Mouse (Mus musculus) mouse embryonic stem cell (cell line): ENCODE results near the gene Selenom.

ENCODE experiments used
- in situ Hi-C, 2 experiments: fragments of 300-500 bp; cut with MboI; formaldehyde crosslinking; loops; 1 replicate in 1 of 2; 3 replicates in 1 of 2; pipeline ENCODE4 v1.14.3; 2019 to 2020; ENCODE audit warnings: low sequenced_read_pairs in 2 of 2, low pct_unique_long_range_greater_than_20kb in 1 of 2, mixed read lengths in 1 of 2; ENCODE audit not compliant: unreplicated experiment in 1 of 2

Gene Selenom

DNA sequence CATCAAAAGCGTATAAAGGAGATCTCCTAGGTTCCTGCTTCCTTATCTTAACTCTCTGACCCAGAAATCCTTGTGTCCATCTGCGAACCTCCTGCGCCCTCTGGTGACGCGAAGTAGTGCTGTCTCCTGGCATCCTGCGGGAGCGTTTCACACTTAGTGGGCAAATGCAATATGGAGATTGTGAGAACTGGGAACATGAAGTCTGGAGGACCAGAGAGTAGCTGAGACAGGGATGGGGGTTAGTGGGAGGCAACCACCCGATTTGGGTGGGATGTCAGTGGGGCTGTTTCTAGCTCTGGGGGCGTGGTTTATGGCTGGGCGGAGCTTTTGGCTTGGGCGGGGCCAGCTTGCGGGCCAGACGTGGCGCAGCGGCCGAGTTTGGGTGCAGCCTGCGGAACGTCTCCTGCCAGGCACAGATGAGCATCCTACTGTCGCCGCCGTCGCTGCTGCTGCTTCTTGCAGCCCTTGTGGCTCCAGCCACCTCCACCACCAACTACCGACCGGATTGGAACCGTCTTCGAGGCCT is at the start of gene Selenom:
Gene Selenom, plus strand, starts transcription at position 156 of the 526 bp plus-strand sequence.
- in situ Hi-C loops: loop anchor here in 1 of 2 experiments (5.0 kb wide), 1 partner anchor 42 kb away; no protein-coding TSS in a partner anchor

DNA sequence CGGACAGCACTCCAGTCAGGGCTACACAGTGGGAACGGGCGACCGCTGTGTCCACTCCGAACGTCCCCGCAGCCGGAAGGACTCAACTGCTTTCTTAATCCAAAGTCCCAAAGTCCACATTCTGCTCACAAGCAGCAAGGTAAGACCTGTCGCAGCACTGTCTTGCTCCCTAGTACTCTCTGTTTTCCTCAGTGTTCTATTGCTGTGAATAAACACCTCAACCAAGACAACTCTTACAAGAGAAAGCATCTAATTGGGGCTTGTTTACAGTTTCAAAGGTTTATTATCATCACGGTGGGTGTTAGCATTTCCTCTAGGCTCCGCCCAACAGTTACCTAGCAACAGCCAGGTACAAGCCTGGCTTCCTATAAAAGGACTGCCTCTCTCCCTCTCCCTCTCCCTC is 43.0 kb upstream of the Selenom start:
- in situ Hi-C loops: loop anchor here (5.0 kb wide), 2 partner anchors 36 to 41 kb away; partner anchors contain the start of gene Selenom (in 1 of the 2)

DNA sequence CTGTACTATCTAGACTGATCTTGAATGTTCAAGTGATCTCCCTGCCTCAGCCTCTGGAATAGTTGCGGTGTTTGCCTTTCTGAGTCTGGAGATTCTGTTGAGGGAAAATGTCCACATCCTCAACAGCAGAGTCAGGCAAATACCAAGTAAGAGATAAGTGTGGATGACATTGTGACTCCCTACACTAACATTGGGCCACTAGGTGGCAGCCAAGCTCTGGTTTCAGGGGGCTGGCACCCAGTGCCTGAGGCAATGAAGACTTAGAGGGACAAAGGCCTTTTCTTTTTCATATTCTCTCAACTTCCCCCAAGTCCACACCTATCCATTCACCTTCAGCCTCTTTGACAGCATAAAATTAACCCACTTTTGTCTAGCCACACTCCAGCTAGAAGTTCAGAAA is 42.0 kb upstream of the Selenom start:
- in situ Hi-C loops: loop anchor here (5.0 kb wide), 2 partner anchors 35 to 40 kb away; partner anchors contain the start of gene Selenom (in 1 of the 2)

- in situ Hi-C loops: loop anchor here (5.0 kb wide), 2 partner anchors 33 to 38 kb away; partner anchors contain the start of gene Selenom (in 1 of the 2)
These were observed 39.9 kb upstream of the Selenom start for GRCm38 (mm10) chr11:3474480-3475115.

DNA sequence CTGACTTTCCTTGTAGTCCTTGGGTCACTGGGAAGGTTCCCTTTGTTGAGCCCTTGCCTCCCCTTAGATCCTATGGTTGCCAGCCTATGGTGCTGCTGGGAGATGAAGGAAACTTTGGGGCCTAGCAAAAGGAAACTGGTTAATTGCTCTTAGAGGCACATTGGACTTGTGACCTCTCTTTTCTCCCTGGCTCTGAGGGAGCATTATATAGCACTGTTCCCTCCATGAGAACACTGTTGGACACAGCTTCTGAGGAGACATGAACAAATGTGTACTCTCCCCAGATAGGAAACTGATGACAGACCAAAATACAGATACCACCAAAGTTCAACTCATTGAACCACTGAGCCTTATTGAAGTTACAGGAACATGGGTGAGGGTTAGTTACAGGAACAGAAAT is 39.0 kb upstream of the Selenom start:
- in situ Hi-C loops: no loop called here

DNA sequence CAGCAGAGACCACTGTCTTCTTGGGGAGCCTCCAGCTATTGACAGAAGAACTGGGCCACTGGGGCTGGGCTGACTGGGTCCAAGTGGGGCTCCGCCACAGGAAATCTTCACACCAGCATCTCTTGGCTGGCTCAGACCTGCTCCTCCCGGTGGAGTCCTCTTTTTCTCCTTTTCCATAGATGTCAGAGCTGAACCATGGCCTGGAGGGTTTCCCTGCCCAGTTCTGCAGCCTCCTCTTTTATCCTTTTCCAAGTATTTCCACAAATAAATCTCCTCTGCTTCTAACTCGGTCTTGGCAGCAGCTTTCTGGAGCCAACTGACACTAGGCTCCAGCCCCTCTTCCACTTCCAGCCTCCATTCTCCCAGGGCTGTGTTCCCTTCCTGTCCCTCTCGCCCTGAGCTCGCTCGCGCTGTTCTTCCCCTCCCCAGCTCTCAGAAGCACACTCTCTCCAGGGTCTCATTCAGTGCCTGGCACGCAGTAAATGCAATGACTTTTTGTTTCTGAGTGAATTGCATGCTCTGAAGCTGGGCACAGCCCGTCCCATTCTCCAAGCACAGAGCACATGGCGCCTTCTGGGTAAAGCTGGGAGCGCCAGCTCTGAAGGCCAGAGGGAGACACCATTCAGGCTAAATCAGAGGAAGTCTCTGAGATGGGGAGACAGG is 30.4 kb upstream of the Selenom start:
- in situ Hi-C loops: no loop called here

DNA sequence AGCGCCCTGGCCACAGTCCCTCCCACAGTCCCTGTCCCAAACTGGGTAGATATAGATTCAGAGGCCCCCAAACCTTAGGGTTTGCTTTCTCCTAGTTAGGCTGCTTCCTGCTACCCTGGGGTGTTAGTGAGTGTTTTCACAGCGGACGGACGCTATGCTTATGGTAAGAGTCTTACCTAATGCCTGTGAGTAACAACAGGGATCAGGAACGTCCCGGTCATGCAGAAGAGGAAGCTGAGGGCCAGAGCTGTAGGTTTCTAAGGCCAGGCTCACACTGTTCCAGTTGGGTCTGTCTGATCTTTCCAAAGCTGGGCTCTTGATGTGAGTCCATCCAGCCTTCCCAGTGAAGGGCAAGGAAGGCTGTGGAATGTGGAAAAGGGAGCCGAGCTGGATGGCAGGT is 28.1 kb upstream of the Selenom start:
- in situ Hi-C loops: no loop called here

DNA sequence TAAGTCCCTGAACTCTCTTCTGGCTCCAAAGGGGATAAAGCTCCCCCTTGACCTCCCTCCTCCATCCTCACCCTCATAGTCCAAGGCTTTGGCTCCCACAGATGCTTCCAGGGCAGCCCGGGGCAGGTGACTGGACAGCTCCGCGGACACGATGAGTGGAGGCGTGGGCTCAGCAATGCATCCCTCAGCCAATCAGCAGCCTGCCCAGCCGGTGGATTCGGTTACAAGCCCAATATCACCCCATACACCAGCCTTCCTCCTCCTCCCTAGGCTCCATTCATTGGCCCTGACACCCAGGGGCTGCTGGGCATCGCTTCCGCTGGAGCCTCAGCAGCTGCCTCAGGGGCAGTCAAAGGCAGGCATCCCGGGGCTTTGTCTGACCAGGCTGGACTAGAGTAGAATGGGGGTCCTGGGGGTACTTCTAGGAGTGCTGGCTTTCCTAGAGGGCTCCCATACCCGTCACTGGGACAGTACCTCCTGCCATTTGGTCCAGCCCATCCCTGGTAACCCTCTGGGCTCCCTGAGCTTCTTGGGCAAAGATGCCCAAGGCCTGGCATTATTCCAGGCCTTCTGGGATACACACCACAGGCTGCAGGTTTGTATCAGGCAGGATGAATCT is 26.4 kb upstream of the Selenom start, which contains the start of gene Pla2g3:
Gene Pla2g3, plus strand, starts transcription at position 333 of the 619 bp plus-strand sequence.
- in situ Hi-C loops: no loop called here

GRCm38 (mm10) chr11:3489036-3489435 is 25.4 kb upstream of the Selenom start:
- in situ Hi-C loops: no loop called here

- in situ Hi-C loops: no loop called here
These were observed 21.7 kb upstream of the Selenom start for GRCm38 (mm10) chr11:3492748-3493147.

DNA sequence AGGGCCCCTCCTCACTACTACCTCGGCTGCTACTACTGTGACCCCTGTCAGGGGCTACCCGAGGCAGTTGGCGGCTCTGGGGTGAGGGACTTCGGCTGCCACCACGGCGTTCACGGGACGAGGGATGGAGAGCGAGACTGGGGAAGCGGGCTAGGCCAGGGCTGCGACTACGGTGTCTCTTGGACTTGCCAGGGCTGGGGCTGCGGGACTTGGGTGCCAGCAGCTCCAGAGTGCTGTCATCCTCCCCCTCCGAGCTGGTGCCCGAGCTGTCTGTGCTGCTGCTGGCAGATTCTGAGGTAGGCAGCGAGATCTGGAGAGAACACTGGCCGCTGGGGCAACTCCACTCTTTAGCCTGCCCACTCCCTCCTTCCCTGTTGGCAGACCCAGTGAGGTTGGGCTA is 19.6 kb upstream of the Selenom start:
- in situ Hi-C loops: no loop called here

DNA sequence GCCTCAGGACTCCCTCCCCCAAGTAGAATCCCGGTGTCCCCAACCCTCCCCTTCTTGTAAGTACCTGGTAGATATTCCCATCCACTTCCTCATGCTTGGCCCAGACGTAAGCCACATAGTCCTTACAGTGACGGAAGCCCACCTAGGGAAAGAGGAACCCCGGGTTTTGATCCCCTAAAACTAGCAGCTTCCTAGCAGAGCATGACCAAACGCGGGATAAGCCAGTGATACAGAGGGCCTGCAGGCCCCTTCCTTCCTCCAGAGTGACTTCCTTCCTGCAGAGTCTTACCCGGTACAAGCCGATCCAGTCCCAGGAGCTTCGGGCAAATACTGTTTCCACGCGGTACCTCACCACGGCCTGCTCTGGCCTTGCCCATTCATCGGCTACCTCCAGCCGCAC is 19.0 kb upstream of the Selenom start:
- in situ Hi-C loops: no loop called here

GRCm38 (mm10) chr11:3496756-3497155 is 17.7 kb upstream of the Selenom start:
- in situ Hi-C loops: no loop called here

DNA sequence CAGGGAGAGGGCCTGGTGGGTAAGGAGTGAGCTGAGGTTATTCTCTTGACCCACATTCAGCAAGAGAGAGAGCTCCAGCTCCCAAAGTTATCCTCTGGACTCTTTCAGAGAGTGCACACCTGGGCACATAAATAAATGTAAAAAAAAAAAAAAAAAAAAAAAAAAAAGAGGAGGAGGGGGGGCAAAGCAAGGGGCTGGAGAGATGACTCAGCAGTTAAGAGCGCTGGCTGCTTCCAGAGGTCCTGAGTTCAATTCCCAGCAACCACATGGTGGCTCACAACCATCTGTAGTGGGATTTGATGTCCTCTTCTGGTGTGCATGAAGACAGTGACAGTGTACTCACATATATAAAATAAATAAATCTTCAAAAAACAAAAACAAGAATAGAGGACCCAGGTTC is 17.2 kb upstream of the Selenom start:
- in situ Hi-C loops: no loop called here

- in situ Hi-C loops: no loop called here
These were observed 12.4 kb upstream of the Selenom start for GRCm38 (mm10) chr11:3502057-3502456.

DNA sequence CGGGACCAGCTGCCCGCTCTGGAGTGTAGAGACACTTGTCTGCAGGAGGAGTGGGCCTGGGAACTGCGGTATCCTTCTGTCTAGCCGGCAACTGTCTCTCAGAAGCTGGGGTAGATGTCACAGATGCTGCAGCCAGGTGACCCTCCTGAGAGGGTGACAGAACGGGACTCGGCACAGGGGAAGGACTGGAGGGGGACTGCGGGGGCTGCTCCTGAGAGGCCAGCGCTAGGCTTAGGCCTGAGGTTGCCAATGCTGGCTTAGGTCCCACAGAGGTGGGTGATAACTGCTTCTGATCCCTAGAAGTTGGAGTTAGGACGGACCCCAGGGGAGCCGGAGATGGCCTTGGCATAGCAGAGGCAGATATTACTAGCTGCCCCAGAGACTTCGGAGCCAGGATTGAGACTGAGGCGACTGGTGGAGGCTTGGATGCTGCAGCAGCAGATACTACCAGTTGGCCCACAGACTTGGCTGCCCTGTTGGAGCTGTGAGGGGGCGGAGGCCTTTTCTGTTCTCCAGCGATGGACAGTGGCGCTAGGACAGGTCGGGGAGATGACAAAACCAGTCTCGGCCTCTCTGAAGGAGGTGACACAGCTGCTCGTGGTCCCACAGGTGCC is 11.9 kb upstream of the Selenom start:
- in situ Hi-C loops: no loop called here

GRCm38 (mm10) chr11:3503755-3504693 is 10.5 kb upstream of the Selenom start:
- in situ Hi-C loops: no loop called here

GRCm38 (mm10) chr11:3508226-3508625 is 6.3 kb upstream of the Selenom start:
- in situ Hi-C loops: loop anchor here in 1 of 2 experiments (5.0 kb wide), 1 partner anchor 36 kb away; no protein-coding TSS in a partner anchor
